Mouse (Mus musculus) cortical plate, adult 2 months (tissue): Measurements from ENCODE around the gene Cyp2d9.

ENCODE experiments used
- CTCF ChIP-seq: fragments of 200-500 bp; IDR thresholded peaks from 2 replicates; pipeline ENCODE4 v1.5.1; 2011; ENCODE audit warnings: mild to moderate bottlenecking, control low read depth, low read length; ENCODE audit not compliant: insufficient read depth; ENCODE audit errors: extremely low read depth
- POLR2A ChIP-seq: fragments of 200-500 bp; IDR thresholded peaks from 2 replicates; pipeline ENCODE4 v1.6.1; 2011; ENCODE audit warnings: mild to moderate bottlenecking, low read length, control low read depth; ENCODE audit not compliant: insufficient read depth; ENCODE audit errors: extremely low read depth

GRCm38 (mm10) chr15:82435011-82435410 is 1.8 kb downstream of the Cyp2d9 start:
- TF ChIP-seq CTCF (no peak), POLR2A (no peak)
